Comparison of ENCODE assay signal across 16 mouse cellular contexts in genomic region chr6:29634537-29634936, GRCm38 (mm10).
"Had no signal": no experiment of that assay in that cellular context is flagged by ENCODE, and none has a peak within 500 bp of the region (broad histone marks: within the 10 kb centered on the region; RNA-seq: fewer than 3 reads in every experiment).

No protein-coding gene starts in this region.

- H3K4me2 ChIP-seq: lung, embryonic 14.5 days; midbrain, embryonic 11.5 days; midbrain, embryonic 13.5 days; midbrain, embryonic 15.5 days; neural tube, embryonic 12.5 days; stomach, embryonic 15.5 days had no signal

- H3K9me3 ChIP-seq: midbrain, embryonic 13.5 days; midbrain, embryonic 15.5 days; neural tube, embryonic 12.5 days; stomach, embryonic 15.5 days had no signal

- H3K36me3 ChIP-seq: midbrain, embryonic 13.5 days; midbrain, embryonic 15.5 days; neural tube, embryonic 12.5 days; stomach, embryonic 15.5 days had no signal

- H3K27ac ChIP-seq: macrophage; midbrain, embryonic 13.5 days; midbrain, embryonic 15.5 days; neural tube, embryonic 12.5 days; stomach, embryonic 15.5 days; stomach, postnatal 0 days had no signal

- H3K4me3 ChIP-seq: megakaryocyte, embryonic 14.5 days; midbrain, embryonic 13.5 days; midbrain, embryonic 15.5 days; neural tube, embryonic 12.5 days; stomach, embryonic 15.5 days had no signal

- DNase-seq: lung, adult 18-20 months; lung, embryonic 14.5 days; lung, postnatal 10 days; lung, postnatal 36 days; right cerebral cortex, postnatal 14 days; thymus, adult 2 months; thymus, postnatal 25 days; thymus, postnatal 4 days had no signal

- H3K4me1 ChIP-seq: midbrain, embryonic 15.5 days; stomach, embryonic 15.5 days had no signal

- ATAC-seq: midbrain, embryonic 13.5 days; midbrain, embryonic 15.5 days had no signal

- H3K9ac ChIP-seq: lung, embryonic 14.5 days; midbrain, embryonic 13.5 days; midbrain, embryonic 15.5 days; neural tube, embryonic 12.5 days; stomach, embryonic 15.5 days had no signal
